Mouse (Mus musculus) cerebellum, adult 9-11 months (tissue): ENCODE measurements at regions not wholly inside any gene's neighbourhood (a gene's known extent, or its start where the extent isn't known, plus 50 kb on each side); places are given as distances from the start of the nearest gene placed in this dataset.

ENCODE experiments used
- DNase-seq: peaks from one replicate; pipeline ENCODE4 v3.0.0; 2022

GRCm38 (mm10) chr12:9178626-9179025 lies 148.8 kb downstream of the Ttc32 start:
- DNase-seq = no peak

- no peak for DNase-seq
These were observed 150.9 kb downstream of the Ttc32 start for GRCm38 (mm10) chr12:9180677-9181076.

- DNase-seq = no peak
These were observed 161.9 kb downstream of the Ttc32 start for GRCm38 (mm10) chr12:9191721-9192120.

GRCm38 (mm10) chr12:9199321-9199720 lies 169.5 kb downstream of the Ttc32 start:
- DNase-seq = no peak

GRCm38 (mm10) chr12:9212211-9212610 lies 182.4 kb downstream of the Ttc32 start:
- no peak for DNase-seq

GRCm38 (mm10) chr12:9224971-9225370 lies 195.2 kb downstream of the Ttc32 start:
- no peak for DNase-seq

- no peak for DNase-seq
These were observed 198.1 kb downstream of the Ttc32 start for GRCm38 (mm10) chr12:9227901-9228300.

- no peak for DNase-seq
These were observed 198.7 kb downstream of the Ttc32 start for GRCm38 (mm10) chr12:9228486-9228885.

DNA sequence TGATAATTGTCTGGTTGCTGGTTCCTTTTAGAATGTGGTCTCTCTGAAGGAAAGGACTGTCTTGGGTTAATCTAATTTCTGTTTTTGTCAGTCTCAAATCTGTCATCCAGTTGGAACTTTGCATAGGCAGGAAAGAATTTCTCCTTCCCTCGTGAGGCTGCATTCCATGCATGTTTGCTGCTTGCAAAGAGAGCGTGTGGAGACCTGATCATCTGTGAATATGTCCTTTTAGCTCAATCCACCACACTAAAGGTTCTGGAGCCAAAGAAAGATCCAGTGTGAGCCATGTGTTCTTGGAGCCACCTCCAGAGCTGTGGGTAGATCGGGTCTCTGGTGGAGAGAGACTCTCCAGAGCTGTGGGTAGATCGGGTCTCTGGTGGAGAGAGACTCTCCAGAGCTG lies 200.2 kb downstream of the Ttc32 start:
- no peak for DNase-seq

DNA sequence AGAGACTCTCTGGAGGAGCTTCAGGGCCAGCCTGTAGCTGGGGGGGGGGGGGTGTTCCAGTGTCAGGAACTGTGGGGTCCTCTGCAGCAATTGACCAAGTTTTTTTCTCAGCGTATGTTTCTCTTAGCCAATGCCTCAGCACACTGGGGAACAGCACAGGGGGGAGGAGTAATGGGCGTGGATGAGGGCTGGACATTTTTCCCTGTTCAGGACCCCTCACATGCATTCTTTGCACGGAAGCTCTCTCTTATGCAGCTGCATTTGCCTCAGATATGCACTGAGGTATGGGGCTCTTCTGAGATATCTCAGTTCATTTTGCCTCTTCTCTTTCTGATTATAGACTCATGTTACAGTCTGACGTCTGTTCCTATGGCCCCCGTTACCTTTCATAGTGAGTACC lies 200.8 kb downstream of the Ttc32 start:
- DNase-seq = no peak

GRCm38 (mm10) chr12:9232431-9232830 lies 202.6 kb downstream of the Ttc32 start:
- DNase-seq = no peak

DNA sequence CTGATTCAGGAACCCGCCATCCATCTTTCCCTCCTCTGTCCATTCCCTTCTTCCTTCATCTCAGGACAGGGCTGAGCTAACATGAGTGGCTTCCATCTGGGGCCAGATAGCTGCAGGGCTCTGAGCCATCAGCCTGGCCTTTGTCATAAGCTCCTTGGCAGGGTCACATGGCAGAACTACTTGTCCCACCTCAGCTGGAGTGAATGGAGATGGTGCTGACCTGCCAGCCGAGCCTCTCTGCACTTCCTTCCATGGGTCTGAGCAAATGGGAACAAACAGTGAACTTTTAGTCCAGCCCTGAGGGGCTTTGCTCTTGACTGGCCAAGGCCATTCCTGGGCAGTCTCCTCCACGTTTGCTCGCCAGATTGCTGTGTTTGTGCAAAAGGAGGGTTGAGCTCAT lies 206.1 kb downstream of the Ttc32 start:
- no peak for DNase-seq

GRCm38 (mm10) chr12:9237538-9237937 lies 207.7 kb downstream of the Ttc32 start:
- no peak for DNase-seq

DNA sequence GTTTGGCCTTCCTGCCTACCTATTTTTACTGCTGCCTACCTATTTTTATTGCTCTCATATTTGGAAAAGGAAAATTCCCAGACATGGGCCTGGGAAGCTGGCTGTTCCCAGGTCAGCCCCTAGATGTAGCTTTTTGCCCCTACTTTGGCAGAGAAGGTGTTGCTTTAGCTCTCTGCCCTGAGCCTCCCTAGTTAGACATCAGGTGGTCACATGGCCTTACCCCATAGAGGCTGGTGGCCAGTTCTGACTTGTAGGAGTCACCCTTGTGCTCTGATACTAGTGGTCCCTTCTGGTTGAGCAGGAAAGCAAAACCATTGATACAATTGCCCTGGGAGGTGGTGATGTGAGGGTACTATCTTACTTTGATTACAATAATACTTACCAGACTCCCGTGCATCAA lies 208.2 kb downstream of the Ttc32 start:
- DNase-seq = no peak

GRCm38 (mm10) chr12:9247506-9247905 lies 217.7 kb downstream of the Ttc32 start:
- no peak for DNase-seq

DNA sequence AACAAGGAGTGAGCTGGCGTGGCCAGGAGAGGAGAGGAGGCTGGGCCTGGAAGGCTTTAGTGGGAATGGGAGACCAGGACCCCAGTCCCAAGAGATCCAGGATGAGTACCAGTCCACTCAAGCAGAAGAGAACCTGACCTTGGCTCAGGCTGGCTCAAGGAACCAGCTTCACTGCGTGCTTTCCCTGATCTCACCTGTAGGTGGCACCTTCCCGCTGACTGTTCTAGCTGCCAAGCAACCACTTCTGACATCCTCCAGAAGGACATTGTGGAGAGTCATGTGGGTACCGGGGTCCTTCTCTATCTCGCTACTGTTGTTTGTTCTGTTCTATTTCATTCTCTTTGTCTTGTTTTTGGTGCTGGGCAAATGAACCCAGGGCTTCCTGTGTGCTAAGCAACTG lies 222.0 kb downstream of the Ttc32 start:
- DNase-seq = peak; percentile 24

- no peak for DNase-seq
These were observed 223.7 kb downstream of the Ttc32 start for GRCm38 (mm10) chr12:9253306-9254074.

GRCm38 (mm10) chr12:9254301-9254860 lies 224.6 kb downstream of the Ttc32 start:
- no peak for DNase-seq

GRCm38 (mm10) chr12:9255661-9256486 lies 226.1 kb downstream of the Ttc32 start:
- peak; percentile 83 for DNase-seq

DNA sequence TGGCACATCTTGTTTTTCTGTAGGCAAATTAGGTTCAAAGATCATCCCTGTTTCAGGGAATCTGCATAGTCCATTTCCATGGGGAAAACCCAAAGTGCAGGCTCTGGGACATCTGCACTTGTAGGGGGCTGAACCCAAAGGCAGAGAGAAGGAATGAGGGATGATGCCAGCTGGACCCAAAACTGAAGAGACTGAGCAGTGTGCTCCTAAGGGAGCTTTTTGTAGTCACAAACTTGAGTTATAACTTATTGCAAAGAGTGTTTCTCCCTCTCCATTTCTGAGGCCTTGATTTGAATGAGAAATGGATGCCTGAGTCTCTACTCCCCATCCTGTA lies 226.7 kb downstream of the Ttc32 start:
- no peak for DNase-seq

GRCm38 (mm10) chr12:9258221-9258620 lies 228.4 kb downstream of the Ttc32 start:
- DNase-seq = no peak

GRCm38 (mm10) chr12:9261662-9262061 lies 231.9 kb downstream of the Ttc32 start:
- DNase-seq = no peak

- DNase-seq = no peak
These were observed 236.4 kb downstream of the Ttc32 start for GRCm38 (mm10) chr12:9266221-9266620.

- no peak for DNase-seq
These were observed 241.7 kb downstream of the Ttc32 start for GRCm38 (mm10) chr12:9271484-9271883.
